Mouse (Mus musculus) cortical plate, adult 2 months (tissue): Measurements from ENCODE around the gene Rrp12.

ENCODE experiments used
- CTCF ChIP-seq: fragments of 200-500 bp; IDR thresholded peaks from 2 replicates; pipeline ENCODE4 v1.5.1; 2011; ENCODE audit warnings: mild to moderate bottlenecking, control low read depth, low read length; ENCODE audit not compliant: insufficient read depth; ENCODE audit errors: extremely low read depth
- POLR2A ChIP-seq: fragments of 200-500 bp; IDR thresholded peaks from 2 replicates; pipeline ENCODE4 v1.6.1; 2011; ENCODE audit warnings: mild to moderate bottlenecking, low read length, control low read depth; ENCODE audit not compliant: insufficient read depth; ENCODE audit errors: extremely low read depth

GRCm38 (mm10) chr19:41896319-41896711 is 342 bp upstream of the Rrp12 start:
- TF ChIP-seq POLR2A (no peak), CTCF (no peak)
